Mouse (Mus musculus) hindbrain, embryonic 11.5 days (tissue): Measurements from ENCODE around the gene Sun1. TPM values are rescaled to one million over a fixed set of nuclear protein-coding genes. Genes with fewer than 3 reads are reported as not detected.

Experiments
- ATAC-seq: fragments of 200-750 bp; cut with Nextera tagmentation; 2 replicates; pipeline ENCODE4 v1.8.0; 2017; ENCODE audit warnings: mild to moderate bottlenecking, moderate TSS enrichment, moderate library complexity; ENCODE audit not compliant: low FRiP score
- DNase-seq: peaks from one replicate; pipeline ENCODE4 v3.0.0-alpha.2; 2015; ENCODE audit warnings: low spot score
- H3K27ac ChIP-seq: fragments of 300-500 bp; sonication (generic); 2 replicates; pipeline ENCODE4 v1.5.1; 2014; ENCODE audit warnings: mild to moderate bottlenecking, low read depth, low read length
- H3K27me3 ChIP-seq: fragments of 300-500 bp; sonication (generic); 2 replicates; pipeline ENCODE4 v1.6.1; 2014; ENCODE audit warnings: mild to moderate bottlenecking, low read length, moderate library complexity, mixed read lengths; ENCODE audit not compliant: control insufficient read depth, insufficient read depth
- H3K36me3 ChIP-seq: fragments of 300-500 bp; sonication (generic); 2 replicates; pipeline ENCODE4 v1.6.1; 2014; ENCODE audit warnings: mild to moderate bottlenecking, low read length, moderate library complexity, mixed read lengths; ENCODE audit not compliant: control insufficient read depth, insufficient read depth
- H3K4me1 ChIP-seq: fragments of 300-500 bp; sonication (generic); replicated peaks from 2 replicates; pipeline ENCODE4 v1.6.1; 2014; ENCODE audit warnings: low read length, mixed read lengths; ENCODE audit not compliant: control insufficient read depth, insufficient read depth
- H3K4me2 ChIP-seq: fragments of 300-500 bp; sonication (generic); replicated peaks from 2 replicates; pipeline ENCODE4 v1.6.1; 2014; ENCODE audit warnings: mild to moderate bottlenecking, low read depth, low read length
- H3K4me3 ChIP-seq: fragments of 300-500 bp; sonication (generic); 2 replicates; pipeline ENCODE4 v1.5.1; 2014; ENCODE audit warnings: low read depth, low read length
- H3K9ac ChIP-seq: fragments of 300-500 bp; sonication (generic); 2 replicates; pipeline ENCODE4 v1.6.1; 2014; ENCODE audit warnings: low read depth, low read length
- H3K9me3 ChIP-seq: fragments of 300-500 bp; sonication (generic); 2 replicates; pipeline ENCODE4 v1.6.1; 2016; ENCODE audit warnings: low read length; ENCODE audit not compliant: control insufficient read depth
- WGBS: fragments of 180-500 bp; shearing (Covaris S2); extraction: QIAGEN DNeasy Blood & Tissue Kit; methylation state at CpG from one replicate; pipeline ENCODE4 v1.1.7; 2014; 5-methylcytosine and 5-hydroxymethylcytosine counted together
- polyA plus RNA-seq: library from polyadenylated mRNA; unstranded; fragments of >200 nt; fragmentation: Nextera tagmentation; extraction: Ambion mirVana; gene quantifications from 2 replicates; pipeline ENCODE4 v1.2.1, GENCODE M21; 2014

The Sun1 gene
- polyA plus RNA-seq, 1 experiment from 2014 or later: 38.4 TPM

- no peaks in the 10 kb centered on the region for H3K9me3 ChIP-seq
- H3K36me3 ChIP-seq: no peaks in the 10 kb centered on the region
- no peaks in the 10 kb centered on the region for H3K27me3 ChIP-seq
- H3K4me3 ChIP-seq: peak overlapping the region; percentile 96
- peak; percentile 44 for DNase-seq
- ATAC-seq: no peak; the same call in 1 of the 2 replicates
- H3K4me2 ChIP-seq: peak overlapping the region; percentile 95
- H3K4me1 ChIP-seq: peaks cover 8% of the 10 kb centered on the region
- 0 out of 2 replicates have a peak overlapping the region, but pooled peaks have one; percentile 10 for H3K27ac ChIP-seq
- H3K9ac ChIP-seq: peak overlapping the region; percentile 88
- 1% methylated on average over 55 of the region's 57 CpGs for WGBS
These were observed 533 bp downstream of the Sun1 start for GRCm38 (mm10) chr5:139200770-139201569.

GRCm38 (mm10) chr5:139202127-139202526 lies 1.7 kb downstream of the Sun1 start:
- Histone ChIP-seq H3K27me3 (no peaks in the 10 kb centered on the region), H3K9ac (no peak overlapping the region), H3K27ac (no peak overlapping the region), H3K4me2 (peak overlapping the region; percentile 95; the same call in 1 of the 2 replicates), H3K4me3 (no peak overlapping the region; the same call in 1 of the 2 replicates), H3K9me3 (no peaks in the 10 kb centered on the region), H3K4me1 (peaks cover 8% of the 10 kb centered on the region), H3K36me3 (no peaks in the 10 kb centered on the region)
- no peak for DNase-seq
- no peak for ATAC-seq
- WGBS: 87% methylated on average over 11 of the region's 11 CpGs

- no peaks in the 10 kb centered on the region for H3K9me3 ChIP-seq
- WGBS: 94% methylated on average over 5 of the region's 5 CpGs
- no peak for ATAC-seq
- H3K4me2 ChIP-seq: no peak overlapping the region
- H3K4me3 ChIP-seq: no peak overlapping the region
- no peak for DNase-seq
- H3K27ac ChIP-seq: no peak overlapping the region
- H3K27me3 ChIP-seq: no peaks in the 10 kb centered on the region
- H3K9ac ChIP-seq: no peak overlapping the region
- H3K36me3 ChIP-seq: no peaks in the 10 kb centered on the region
- peaks cover 8% of the 10 kb centered on the region for H3K4me1 ChIP-seq
These were observed 2.9 kb downstream of the Sun1 start for GRCm38 (mm10) chr5:139203312-139203711.

GRCm38 (mm10) chr5:139206081-139206480 lies 5.6 kb downstream of the Sun1 start:
- no peak overlapping the region for H3K27ac ChIP-seq
- H3K36me3 ChIP-seq: no peaks in the 10 kb centered on the region
- no peak for ATAC-seq
- H3K9me3 ChIP-seq: no peaks in the 10 kb centered on the region
- H3K27me3 ChIP-seq: no peaks in the 10 kb centered on the region
- H3K9ac ChIP-seq: 0 out of 2 replicates have a peak overlapping the region, but pooled peaks have one; percentile 4
- DNase-seq: no peak
- H3K4me3 ChIP-seq: no peak overlapping the region
- H3K4me1 ChIP-seq: peaks cover 6% of the 10 kb centered on the region; the same call in 1 of the 2 replicates
- 71% methylated on average over 4 of the region's 4 CpGs for WGBS
- no peak overlapping the region for H3K4me2 ChIP-seq

- ATAC-seq: no peak
- 77% methylated on average over 7 of the region's 7 CpGs for whole genome bisulfite sequencing
These were observed 6.1 kb downstream of the Sun1 start for GRCm38 (mm10) chr5:139206525-139206924.

GRCm38 (mm10) chr5:139208183-139208582 lies 7.7 kb downstream of the Sun1 start:
- no peak overlapping the region for H3K4me3 ChIP-seq
- no peaks in the 10 kb centered on the region for H3K36me3 ChIP-seq
- H3K9me3 ChIP-seq: no peaks in the 10 kb centered on the region
- no peak overlapping the region for H3K9ac ChIP-seq
- no peaks in the 10 kb centered on the region for H3K4me1 ChIP-seq
- no peak overlapping the region for H3K4me2 ChIP-seq
- DNase-seq (no peak), ATAC-seq (no peak)
- no peaks in the 10 kb centered on the region for H3K27me3 ChIP-seq
- no peak overlapping the region for H3K27ac ChIP-seq

More at GRCm38 (mm10) chr5:139206525-139206924, 6.1 kb downstream of the Sun1 start:
- DNase-seq: no peak
- H3K4me1 ChIP-seq: peaks cover 2% of the 10 kb centered on the region; the same call in 1 of the 2 replicates
- H3K36me3 ChIP-seq: no peaks in the 10 kb centered on the region
- no peak overlapping the region for H3K9ac ChIP-seq
- no peaks in the 10 kb centered on the region for H3K27me3 ChIP-seq
- no peaks in the 10 kb centered on the region for H3K9me3 ChIP-seq
- no peak overlapping the region for H3K27ac ChIP-seq
- no peak overlapping the region for H3K4me3 ChIP-seq
- H3K4me2 ChIP-seq: no peak overlapping the region

GRCm38 (mm10) chr5:139208871-139209684 lies 8.6 kb downstream of the Sun1 start:
- H3K4me2 ChIP-seq: no peak overlapping the region
- no peak overlapping the region for H3K27ac ChIP-seq
- H3K36me3 ChIP-seq: no peaks in the 10 kb centered on the region
- no peak overlapping the region for H3K4me3 ChIP-seq
- no peaks in the 10 kb centered on the region for H3K4me1 ChIP-seq
- no peaks in the 10 kb centered on the region for H3K27me3 ChIP-seq
- H3K9me3 ChIP-seq: no peaks in the 10 kb centered on the region
- WGBS: 89% methylated on average over 10 of the region's 10 CpGs
- H3K9ac ChIP-seq: no peak overlapping the region
- DNase-seq: no peak
- ATAC-seq: no peak

GRCm38 (mm10) chr5:139209685-139210026 lies 9.2 kb downstream of the Sun1 start:
- no peak overlapping the region for H3K9ac ChIP-seq
- no peak overlapping the region for H3K4me3 ChIP-seq
- H3K4me2 ChIP-seq: no peak overlapping the region
- no peaks in the 10 kb centered on the region for H3K27me3 ChIP-seq
- 98% methylated on average over 7 of the region's 7 CpGs for WGBS
- H3K4me1 ChIP-seq: no peaks in the 10 kb centered on the region
- DNase-seq (no peak), ATAC-seq (no peak)
- H3K27ac ChIP-seq: no peak overlapping the region
- H3K36me3 ChIP-seq: no peaks in the 10 kb centered on the region
- H3K9me3 ChIP-seq: no peaks in the 10 kb centered on the region
